ENCODE assay signal across 11 mouse cellular contexts in genomic region chr2:11192281-11193098, GRCm38 (mm10). TPM values are rescaled to one million over a fixed set of nuclear protein-coding genes. Genes with fewer than 3 reads are reported as not detected.
A peak's percentile ranks its signal among the peaks of the same experiment; 100 is the strongest.
DNase-seq lines count a peak whose midpoint lies in the region; ATAC-seq and TF ChIP-seq lines count a peak whose summit lies in the region.
"Had no signal": no experiment of that assay in that cellular context is flagged by ENCODE, and none has a peak within 500 bp of the region (broad histone marks: within the 10 kb centered on the region; RNA-seq: fewer than 3 reads in every experiment).

No protein-coding gene starts in this region.

- in situ Hi-C loops in CH12.LX (cut with MboI; ENCODE audit: low pct_ligation_motif_present, low pct_unique_long_range_greater_than_20kb, low sequenced_read_pairs): no loop called here

- dilution Hi-C loops in CH12.LX (cut with MboI; ENCODE audit: extremely low pct_ligation_motif_present, extremely low pct_unique_long_range_greater_than_20kb, low sequenced_read_pairs): no loop called here

- no peaks in the 10 kb centered on the region for H3K4me1 ChIP-seq in heart, embryonic 16.5 days (ENCODE audit: control insufficient read depth, insufficient read depth, low read length)
- H3K4me1 ChIP-seq in CH12.LX (ENCODE audit: control insufficient read depth in 1 of 2, insufficient read depth in 2 of 2): peaks cover 0 to 46% of the 10 kb centered on the region in 2 experiments; a peak in 2 of 4 replicates
- H3K4me1 ChIP-seq: heart, embryonic 13.5 days; neural tube, embryonic 13.5 days had no signal

- TF ChIP-seq POLR2A in CH12.LX (IDR thresholded peaks at IDR 0.05; ENCODE audit: low read depth, low read length): no peak

- peak overlapping the region; percentile 20; the same call in 1 of the 2 replicates for H3K27ac ChIP-seq in heart, embryonic 16.5 days (ENCODE audit: low read length)
- no peak overlapping the region for H3K27ac ChIP-seq in CH12.LX (ENCODE audit: insufficient read depth, low read depth)
- H3K27ac ChIP-seq: heart, embryonic 13.5 days; neural tube, embryonic 13.5 days had no signal

- TF ChIP-seq CTCF in CH12.LX (conservative IDR thresholded peaks at IDR 0.05 in 1 of 2, IDR thresholded peaks at IDR 0.05 in 1 of 2; ENCODE audit: low read depth in 2 of 2, low read length in 2 of 2): no peak

- TF ChIP-seq EP300 in CH12.LX (IDR thresholded peaks at IDR 0.05; ENCODE audit: low read length): peak; percentile 41

- no peak for ATAC-seq in heart, embryonic 16.5 days (replicated peaks; ENCODE audit: extremely low read depth, insufficient read depth, low FRiP score)
- ATAC-seq in megakaryocyte progenitor cell, adult 5-6 weeks (replicated peaks; ENCODE audit: poor library complexity): peak; percentile 56

- H3K79me2 ChIP-seq in CH12.LX (replicated peaks; ENCODE audit: control insufficient read depth, extremely low read depth, insufficient read depth, poor library complexity, severe bottlenecking): no peaks in the 10 kb centered on the region

- peak overlapping the region; percentile 11; the same call in 1 of the 2 replicates for H3K4me3 ChIP-seq in heart, embryonic 16.5 days (ENCODE audit: low read length)
- peak overlapping the region; percentile 36 to 58 (median 41) for H3K4me3 ChIP-seq in CH12.LX (replicated peaks in 1 of 3; ENCODE audit: low read depth in 2 of 3, low read length in 2 of 3, poor library complexity in 1 of 3)
- H3K4me3 ChIP-seq: heart, embryonic 13.5 days; neural tube, embryonic 13.5 days had no signal

- intact Hi-C loops in heart, postnatal 10 days (cut with DNase I): no loop called here
- intact Hi-C loops in left cerebral cortex, postnatal 10 days (cut with DNase I): no loop called here

- H3K9ac ChIP-seq in heart, embryonic 16.5 days (ENCODE audit: low read length): no peak overlapping the region
- H3K9ac ChIP-seq in CH12.LX (ENCODE audit: insufficient read depth, low read depth): peak overlapping the region; percentile 74
- H3K9ac ChIP-seq: heart, embryonic 13.5 days; neural tube, embryonic 13.5 days had no signal

- no peaks in the 10 kb centered on the region for H3K9me3 ChIP-seq in heart, embryonic 16.5 days (replicated peaks; ENCODE audit: control insufficient read depth, low read length)
- no peaks in the 10 kb centered on the region for H3K9me3 ChIP-seq in CH12.LX (replicated peaks; ENCODE audit: low read length)
- H3K9me3 ChIP-seq: heart, embryonic 13.5 days; neural tube, embryonic 13.5 days had no signal

- peak overlapping the region; percentile 40 for H3K4me2 ChIP-seq in heart, embryonic 16.5 days (ENCODE audit: low read depth, low read length)
- H3K4me2 ChIP-seq in CH12.LX (ENCODE audit: insufficient read depth, low read depth, poor library complexity, severe bottlenecking): peak overlapping the region; percentile 98
- H3K4me2 ChIP-seq: heart, embryonic 13.5 days; neural tube, embryonic 13.5 days had no signal

- DNase-seq in heart, postnatal 10 days: no peak
- DNase-seq in CH12.LX (ENCODE audit: extremely low read depth): peak; percentile 40
- peak; percentile 12 to 23 for DNase-seq in kidney, adult 8-10 months
- DNase-seq in cerebellum, postnatal 4 days (ENCODE audit: low spot score in 2 of 2): no peak
- DNase-seq in left cerebral cortex, postnatal 10 days (ENCODE audit: extremely low spot score in 1 of 2, low spot score in 2 of 2): no peak
- DNase-seq in ovary, adult 18-20 months (ENCODE audit: low spot score): no peak
- DNase-seq: adrenal gland, postnatal 25 days had no signal

- H3K27me3 ChIP-seq in heart, embryonic 16.5 days (ENCODE audit: control insufficient read depth, insufficient read depth, low read length): no peaks in the 10 kb centered on the region
- no peaks in the 10 kb centered on the region for H3K27me3 ChIP-seq in CH12.LX (replicated peaks)
- H3K27me3 ChIP-seq: heart, embryonic 13.5 days; neural tube, embryonic 13.5 days had no signal

- TF ChIP-seq RAD21 in CH12.LX (IDR thresholded peaks at IDR 0.05; ENCODE audit: low read depth, low read length): no peak

- WGBS in heart, embryonic 16.5 days: 57% methylated on average over 12 of the region's 12 CpGs

- H3K36me3 ChIP-seq in heart, embryonic 16.5 days (ENCODE audit: control insufficient read depth, insufficient read depth): no peaks in the 10 kb centered on the region
- no peaks in the 10 kb centered on the region for H3K36me3 ChIP-seq in CH12.LX (replicated peaks in 1 of 2; ENCODE audit: control insufficient read depth in 1 of 2, insufficient read depth in 1 of 2, low read length in 1 of 2)
- H3K36me3 ChIP-seq: heart, embryonic 13.5 days; neural tube, embryonic 13.5 days had no signal

TF ChIP-seq in CH12.LX, 34 proteins besides CTCF, POLR2A, EP300 and RAD21:
- TF ChIP-seq IRF4 (IDR thresholded peaks at IDR 0.05; ENCODE audit: low read depth, low read length) (peak; percentile 27; the same call in 1 of the 2 replicates), BHLHE40 (IDR thresholded peaks at IDR 0.05; ENCODE audit: low read depth, low read length) (peak; percentile 70), PAX5 (IDR thresholded peaks at IDR 0.05; ENCODE audit: low read length) (no peak), TBP (conservative IDR thresholded peaks at IDR 0.05; ENCODE audit: low read depth, low read length) (0 out of 2 replicates have a peak, but pooled peaks have one; percentile 54), SIN3A (IDR thresholded peaks at IDR 0.05; ENCODE audit: low read length) (peak; percentile 37; the same call in 1 of the 2 replicates), USF2 (conservative IDR thresholded peaks at IDR 0.05; ENCODE audit: low read depth, low read length) (peak; percentile 63), ZNF384 (IDR thresholded peaks at IDR 0.05; ENCODE audit: low read depth, low read length) (peak; percentile 69), NELFE (IDR thresholded peaks at IDR 0.05; ENCODE audit: low read depth, low read length) (no peak), JUND (conservative IDR thresholded peaks at IDR 0.05; ENCODE audit: low read depth, low read length) (no peak), TCF12 (IDR thresholded peaks at IDR 0.05; ENCODE audit: low read depth, low read length) (no peak), USF1 (IDR thresholded peaks at IDR 0.05; ENCODE audit: low read depth, low read length) (peak; percentile 64), MAX (IDR thresholded peaks at IDR 0.05; ENCODE audit: low read length) (peak; percentile 25; the same call in 1 of the 2 replicates)
TF ChIP-seq in CH12.LX: peak in this region for 8.

RNA-seq across cellular contexts. Expression of gene Prkcq, which starts 20.6 kb away (rescaled TPM):
- polyA plus RNA-seq in heart, embryonic 16.5 days (2015; fragmentation: Nextera tagmentation; extraction: Ambion mirVana): 3.1 and 5.9 TPM in 2 replicates
- 1 to 10 TPM; 1.8 to 2.5 TPM for total RNA-seq in heart, postnatal 10 days (2021)
- total RNA-seq in CH12.LX (2012; rRNA removed): not detected in 2 replicates
- total RNA-seq in CH12.LX (2014; rRNA removed): 0.05 TPM in 1 of 2 replicates, not detected in the other
- 0.14 TPM in 1 of 2 replicates, not detected in the other for polyA plus RNA-seq in CH12.LX (2012; ENCODE audit: insufficient read length, low read depth)
- 0.34 and 4.0 TPM in 2 replicates for total RNA-seq in megakaryocyte progenitor cell, adult 5-6 weeks (2015)
- total RNA-seq in megakaryocyte progenitor cell, adult 5-6 weeks (2017): 1.2 and 1.8 TPM in 2 replicates
- total RNA-seq in left cerebral cortex, postnatal 10 days (2021): 1 to 10 TPM; 8.4 to 9.5 TPM

Comparison
In these comparisons a context has a peak if more than half of its experiments do, and no peak if none do; other contexts are left out.
1. DNase-seq: peak in CH12.LX (single experiment) and kidney, adult 8-10 months (2 of 2); none in heart, postnatal 10 days (0 of 2), cerebellum, postnatal 4 days (0 of 2), left cerebral cortex, postnatal 10 days (0 of 2) and ovary, adult 18-20 months (single experiment).